Mouse (Mus musculus): ENCODE results near the gene Adamts18. TPM values are rescaled to one million over a fixed set of nuclear protein-coding genes. Genes with fewer than 3 reads are reported as not detected.

Gene Adamts18
- not detected for total RNA-seq (2023)

GRCm38 (mm10) chr8:113848653-113849135 is at the start of gene Adamts18:
TSS of gene Adamts18 (minus strand) at chr8:113848738.

Other genes with a start within 250 kb of the Adamts18 start
- gene Mon1b, start 213.2 kb downstream of the Adamts18 start, total RNA-seq (2023) = 10 to 100 TPM; 25.9 to 27.1 TPM
- gene Syce1l, start 205.5 kb downstream of the Adamts18 start, total RNA-seq (2023) = not detected

Data from neutrophil, adult 83 days (primary cell).